Mouse (Mus musculus): ENCODE measurements around the gene Vwc2. TPM values are rescaled to one million over a fixed set of nuclear protein-coding genes. Genes with fewer than 3 reads are reported as not detected.

Vwc2 gene
- total and polyA plus RNA-seq, 2 experiments from 2014 or later = 9.3 to 20.0 TPM

- 11% methylated on average over 1 of the region's 1 CpGs for WGBS
- H3K9ac ChIP-seq (replicated peaks; ENCODE audit: low read length) = no peak overlapping the region
- H3K9me3 ChIP-seq (ENCODE audit: low read length) = no peaks in the 10 kb centered on the region
- peak; percentile 70 for TF ChIP-seq CTCF (IDR thresholded peaks at IDR 0.05; ENCODE audit: low read depth)
- H3K4me2 ChIP-seq (ENCODE audit: low read depth, low read length) = no peak overlapping the region
- H3K4me1 ChIP-seq (ENCODE audit: insufficient read depth, low read length) = no peaks in the 10 kb centered on the region
- ATAC-seq (no peak), DNase-seq (ENCODE audit: low spot score) (peak; percentile 70)
- H3K4me3 ChIP-seq (ENCODE audit: low read length) = no peak overlapping the region
- H3K27me3 ChIP-seq (ENCODE audit: insufficient read depth, low read length) = no peaks in the 10 kb centered on the region
- no peaks in the 10 kb centered on the region for H3K36me3 ChIP-seq (ENCODE audit: insufficient read depth, low read length)
- H3K27ac ChIP-seq = no peak overlapping the region
These were observed 109.1 kb downstream of the Vwc2 start for GRCm38 (mm10) chr11:11223162-11223561.

- Histone ChIP-seq H3K4me3 (ENCODE audit: low read length) (no peak overlapping the region), H3K4me2 (ENCODE audit: low read depth, low read length) (no peak overlapping the region), H3K9ac (replicated peaks; ENCODE audit: low read length) (no peak overlapping the region), H3K27ac (no peak overlapping the region), H3K36me3 (ENCODE audit: insufficient read depth, low read length) (no peaks in the 10 kb centered on the region), H3K9me3 (ENCODE audit: low read length) (no peaks in the 10 kb centered on the region), H3K27me3 (ENCODE audit: insufficient read depth, low read length) (no peaks in the 10 kb centered on the region), H3K4me1 (ENCODE audit: insufficient read depth, low read length) (no peaks in the 10 kb centered on the region)
- ATAC-seq = no peak
- TF ChIP-seq CTCF (IDR thresholded peaks at IDR 0.05; ENCODE audit: low read depth) = peak; percentile 48
- DNase-seq (ENCODE audit: low spot score) = no peak
- WGBS = 85% methylated on average over 1 of the region's 1 CpGs
These were observed 125.3 kb downstream of the Vwc2 start for GRCm38 (mm10) chr11:11239346-11239745.

GRCm38 (mm10) chr11:11242694-11243377 is 128.8 kb downstream of the Vwc2 start:
- no peaks in the 10 kb centered on the region for H3K4me1 ChIP-seq (ENCODE audit: insufficient read depth, low read length)
- H3K27ac ChIP-seq = no peak overlapping the region
- H3K9me3 ChIP-seq (ENCODE audit: low read length) = no peaks in the 10 kb centered on the region
- DNase-seq (ENCODE audit: low spot score) = no peak
- H3K36me3 ChIP-seq (ENCODE audit: insufficient read depth, low read length) = no peaks in the 10 kb centered on the region
- no peak overlapping the region for H3K9ac ChIP-seq (replicated peaks; ENCODE audit: low read length)
- H3K4me2 ChIP-seq (ENCODE audit: low read depth, low read length) = no peak overlapping the region
- WGBS = 64% methylated on average over 6 of the region's 6 CpGs
- no peak overlapping the region for H3K4me3 ChIP-seq (ENCODE audit: low read length)
- TF ChIP-seq CTCF (IDR thresholded peaks at IDR 0.05; ENCODE audit: low read depth) = no peak
- H3K27me3 ChIP-seq (ENCODE audit: insufficient read depth, low read length) = no peaks in the 10 kb centered on the region
- ATAC-seq = peak; percentile 40; the same call in 1 of the 2 replicates

- H3K27ac ChIP-seq = no peak overlapping the region
- H3K9ac ChIP-seq (replicated peaks; ENCODE audit: low read length) = no peak overlapping the region
- TF ChIP-seq CTCF (IDR thresholded peaks at IDR 0.05; ENCODE audit: low read depth) = no peak
- H3K36me3 ChIP-seq (ENCODE audit: insufficient read depth, low read length) = no peaks in the 10 kb centered on the region
- ATAC-seq = no peak
- H3K4me3 ChIP-seq (ENCODE audit: low read length) = no peak overlapping the region
- no peak for DNase-seq (ENCODE audit: low spot score)
- H3K9me3 ChIP-seq (ENCODE audit: low read length) = no peaks in the 10 kb centered on the region
- H3K4me2 ChIP-seq (ENCODE audit: low read depth, low read length) = no peak overlapping the region
- no peaks in the 10 kb centered on the region for H3K4me1 ChIP-seq (ENCODE audit: insufficient read depth, low read length)
- H3K27me3 ChIP-seq (ENCODE audit: insufficient read depth, low read length) = no peaks in the 10 kb centered on the region
- 79% methylated on average over 1 of the region's 1 CpGs for WGBS
These were observed 143.3 kb downstream of the Vwc2 start for GRCm38 (mm10) chr11:11257348-11257747.

- Histone ChIP-seq H3K36me3 (ENCODE audit: insufficient read depth, low read length) (no peaks in the 10 kb centered on the region), H3K27ac (no peak overlapping the region), H3K9ac (replicated peaks; ENCODE audit: low read length) (no peak overlapping the region), H3K4me3 (ENCODE audit: low read length) (no peak overlapping the region), H3K9me3 (ENCODE audit: low read length) (no peaks in the 10 kb centered on the region), H3K4me1 (ENCODE audit: insufficient read depth, low read length) (no peaks in the 10 kb centered on the region), H3K27me3 (ENCODE audit: insufficient read depth, low read length) (no peaks in the 10 kb centered on the region), H3K4me2 (ENCODE audit: low read depth, low read length) (no peak overlapping the region)
- ATAC-seq = no peak
- TF ChIP-seq CTCF (IDR thresholded peaks at IDR 0.05; ENCODE audit: low read depth) = no peak
- DNase-seq (ENCODE audit: low spot score) = no peak
These were observed 166.1 kb downstream of the Vwc2 start for GRCm38 (mm10) chr11:11280128-11280527.

GRCm38 (mm10) chr11:11283512-11283911 is 169.5 kb downstream of the Vwc2 start:
- Histone ChIP-seq H3K4me3 (ENCODE audit: low read length) (no peak overlapping the region), H3K9ac (replicated peaks; ENCODE audit: low read length) (no peak overlapping the region), H3K9me3 (ENCODE audit: low read length) (no peaks in the 10 kb centered on the region), H3K4me1 (ENCODE audit: insufficient read depth, low read length) (no peaks in the 10 kb centered on the region), H3K36me3 (ENCODE audit: insufficient read depth, low read length) (no peaks in the 10 kb centered on the region), H3K27me3 (ENCODE audit: insufficient read depth, low read length) (no peaks in the 10 kb centered on the region), H3K4me2 (ENCODE audit: low read depth, low read length) (no peak overlapping the region), H3K27ac (no peak overlapping the region)
- ATAC-seq = no peak
- no peak for DNase-seq (ENCODE audit: low spot score)
- no peak for TF ChIP-seq CTCF (IDR thresholded peaks at IDR 0.05; ENCODE audit: low read depth)
- WGBS = 80% methylated on average over 3 of the region's 3 CpGs
